8 mouse cellular contexts compared by ENCODE assay signal in the genomic region with DNA sequence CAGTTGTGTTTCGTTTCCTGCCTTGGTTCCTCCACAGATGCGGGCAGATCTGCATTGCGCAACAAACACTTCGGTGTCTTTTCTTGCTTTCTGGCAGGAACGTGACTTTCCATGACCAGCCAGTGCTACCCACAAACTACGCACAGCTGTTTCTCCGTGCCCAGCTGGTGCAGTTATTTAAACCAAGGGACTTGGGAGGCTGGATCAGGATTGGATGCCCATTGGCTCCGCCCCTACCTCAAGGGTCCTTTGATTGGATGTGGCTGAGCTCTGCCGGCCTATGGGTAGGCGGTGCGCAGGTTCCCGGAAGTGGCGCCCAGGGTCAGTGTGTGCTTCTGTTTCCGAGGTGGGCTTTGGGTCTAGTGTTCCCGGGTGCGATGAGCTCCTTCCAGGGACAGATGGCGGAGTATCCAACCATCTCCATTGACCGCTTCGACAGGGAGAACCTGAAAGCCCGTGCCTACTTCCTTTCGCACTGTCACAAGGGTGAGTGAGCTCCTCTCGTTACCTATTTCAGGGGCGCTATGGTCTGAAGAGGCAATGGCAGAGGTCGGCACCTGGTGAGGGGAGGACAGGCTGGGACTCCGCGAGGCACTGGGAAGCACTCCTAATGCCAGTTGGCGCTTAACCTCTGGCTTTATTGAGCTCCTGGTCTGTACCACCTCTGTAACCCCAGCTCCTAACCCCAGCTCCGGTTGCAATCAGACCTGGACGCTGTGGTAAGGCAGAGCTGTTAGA. TPM values are rescaled to one million over a fixed set of nuclear protein-coding genes. Genes with fewer than 3 reads are reported as not detected.
DNase-seq lines count a peak whose midpoint lies in the region; ATAC-seq and TF ChIP-seq lines count a peak whose summit lies in the region.

A gene (plus strand): TSS at position 291 of the 738 bp plus-strand sequence.

- peak in 1 of 2 experiments; percentile 27; a peak in 1 of 4 replicates for TF ChIP-seq EP300 in MEL (IDR thresholded peaks at IDR 0.05; ENCODE audit: low read depth in 1 of 2, low read length in 2 of 2)

- peaks cover 0 to 13% of the 10 kb centered on the region in 2 experiments; a peak in 2 of 4 replicates for H3K36me3 ChIP-seq in MEL (ENCODE audit: control insufficient read depth in 1 of 2, insufficient read depth in 2 of 2, low read length in 2 of 2)
- H3K36me3 ChIP-seq in forebrain, postnatal 0 days (ENCODE audit: insufficient read depth), result peaks cover 6% of the 10 kb centered on the region; the same call in 1 of the 2 replicates
- H3K36me3 ChIP-seq in lung, embryonic 16.5 days (ENCODE audit: control insufficient read depth, insufficient read depth, low read length), result no peaks in the 10 kb centered on the region

- H3K27ac ChIP-seq in MEL (ENCODE audit: control insufficient read depth, low read depth, low read length), result peak within 1 kb of the TSS; percentile 54
- no peak within 1 kb of the TSS for H3K27ac ChIP-seq in cerebellum, adult 2 months (ENCODE audit: insufficient read depth, low read length)
- H3K27ac ChIP-seq in forebrain, postnatal 0 days (ENCODE audit: low read depth, low read length), result no peak within 1 kb of the TSS
- no peak within 1 kb of the TSS for H3K27ac ChIP-seq in lung, embryonic 16.5 days (ENCODE audit: low read length)

- peak; percentile 99 for ATAC-seq in forebrain, postnatal 0 days
- ATAC-seq in hematopoietic stem cell, adult 5-6 weeks (replicated peaks in 1 of 2; ENCODE audit: insufficient read depth in 1 of 2, low FRiP score in 2 of 2, low TSS enrichment in 1 of 2, low read depth in 1 of 2, poor library complexity in 2 of 2, severe bottlenecking in 2 of 2), result peak; percentile 94 to 97
- peak; percentile 99 for ATAC-seq in lung, embryonic 16.5 days (ENCODE audit: low read depth)

- TF ChIP-seq RAD21 in MEL (IDR thresholded peaks at IDR 0.05; ENCODE audit: low read depth, low read length), result no peak

- peak within 1 kb of the TSS; percentile 95 for H3K4me2 ChIP-seq in forebrain, postnatal 0 days (ENCODE audit: low read depth)
- H3K4me2 ChIP-seq in lung, embryonic 16.5 days (ENCODE audit: low read depth, low read length), result peak within 1 kb of the TSS; percentile 88

- peak within 1 kb of the TSS; percentile 72 for H3K9ac ChIP-seq in MEL (ENCODE audit: control insufficient read depth, low read depth, low read length, poor library complexity, severe bottlenecking)
- peak within 1 kb of the TSS; percentile 38 for H3K9ac ChIP-seq in forebrain, postnatal 0 days
- H3K9ac ChIP-seq in lung, embryonic 16.5 days (ENCODE audit: low read length), result peak within 1 kb of the TSS; percentile 70

- H3K79me2 ChIP-seq in MEL (ENCODE audit: control insufficient read depth, insufficient read depth, low read length, poor library complexity), result peaks cover 7% of the 10 kb centered on the region

- WGBS in cerebellum, adult 2 months, result under 1% methylated on average over 29 of the region's 29 CpGs
- WGBS in forebrain, postnatal 0 days, result under 1% methylated on average over 29 of the region's 29 CpGs
- 2% methylated on average over 29 of the region's 29 CpGs for WGBS in lung, embryonic 16.5 days

- no peak for TF ChIP-seq CTCF in MEL (IDR thresholded peaks at IDR 0.05 in 2 of 3, conservative IDR thresholded peaks at IDR 0.05 in 1 of 3; ENCODE audit: control insufficient read depth in 1 of 3, insufficient read depth in 1 of 3, low read depth in 2 of 3, low read length in 3 of 3, poor library complexity in 1 of 3, severe bottlenecking in 1 of 3)
- TF ChIP-seq CTCF in cerebellum, adult 2 months (IDR thresholded peaks at IDR 0.05; ENCODE audit: borderline replicate concordance, insufficient read depth, low read depth, low read length), result no peak
- TF ChIP-seq CTCF in forebrain, postnatal 0 days (IDR thresholded peaks at IDR 0.05; ENCODE audit: low read depth), result no peak

- H3K4me1 ChIP-seq in MEL (ENCODE audit: control insufficient read depth in 1 of 2, insufficient read depth in 2 of 2, low read length in 2 of 2), result peaks cover 2 to 8% of the 10 kb centered on the region in 2 experiments; a peak in 2 of 4 replicates
- H3K4me1 ChIP-seq in cerebellum, adult 2 months (ENCODE audit: control insufficient read depth, insufficient read depth, low read length), result no peaks in the 10 kb centered on the region
- H3K4me1 ChIP-seq in forebrain, postnatal 0 days (ENCODE audit: insufficient read depth), result no peaks in the 10 kb centered on the region
- peaks cover 6% of the 10 kb centered on the region; the same call in 1 of the 2 replicates for H3K4me1 ChIP-seq in lung, embryonic 16.5 days (replicated peaks; ENCODE audit: control insufficient read depth, insufficient read depth, low read length)

- H3K4me3 ChIP-seq in MEL (ENCODE audit: control insufficient read depth in 1 of 2, insufficient read depth in 1 of 2, low read depth in 2 of 2, low read length in 2 of 2), result peak within 1 kb of the TSS; percentile 81 to 92
- H3K4me3 ChIP-seq in cerebellum, adult 2 months (replicated peaks; ENCODE audit: insufficient read depth, low read depth, low read length), result peak within 1 kb of the TSS; percentile 97
- H3K4me3 ChIP-seq in forebrain, postnatal 0 days (ENCODE audit: low read depth, low read length), result peak within 1 kb of the TSS; percentile 63
- peak within 1 kb of the TSS; percentile 77 for H3K4me3 ChIP-seq in lung, embryonic 16.5 days (ENCODE audit: low read length)

- peak; percentile 65 to 80; a peak in 3 of 4 replicates for TF ChIP-seq POLR2A in MEL (IDR thresholded peaks at IDR 0.05; ENCODE audit: control insufficient read depth in 1 of 2, insufficient read depth in 1 of 2, low read depth in 1 of 2, low read length in 2 of 2, poor library complexity in 1 of 2)
- peak; percentile 43; the same call in 1 of the 2 replicates for TF ChIP-seq POLR2A in cerebellum, adult 2 months (IDR thresholded peaks at IDR 0.05; ENCODE audit: borderline replicate concordance, insufficient read depth, low read length)

- DNase-seq in MEL (ENCODE audit: low read depth, low spot score), result peak; percentile 98
- DNase-seq in cerebellum, adult 2 months, result peak; percentile 81 to 85
- DNase-seq in forebrain, postnatal 0 days, result peak; percentile 91
- DNase-seq in layer of hippocampus, adult 9-10 months (ENCODE audit: low spot score), result peak; percentile 87
- DNase-seq in ovary, postnatal 10 days (ENCODE audit: low spot score), result peak; percentile 49
- DNase-seq in thymus, postnatal 10 days (ENCODE audit: low spot score in 2 of 2), result peak; percentile 90 to 96

- no peaks in the 10 kb centered on the region for H3K27me3 ChIP-seq in MEL (ENCODE audit: control insufficient read depth in 1 of 2, insufficient read depth in 2 of 2, low read length in 2 of 2)
- H3K27me3 ChIP-seq in cerebellum, adult 2 months (ENCODE audit: control insufficient read depth, insufficient read depth, low read length), result no peaks in the 10 kb centered on the region
- H3K27me3 ChIP-seq in forebrain, postnatal 0 days (ENCODE audit: insufficient read depth, low read length), result no peaks in the 10 kb centered on the region
- H3K27me3 ChIP-seq in lung, embryonic 16.5 days (ENCODE audit: control insufficient read depth, insufficient read depth, low read depth, low read length), result no peaks in the 10 kb centered on the region

- H3K9me3 ChIP-seq in MEL (replicated peaks; ENCODE audit: insufficient read depth, low read length), result no peaks in the 10 kb centered on the region
- no peaks in the 10 kb centered on the region for H3K9me3 ChIP-seq in forebrain, postnatal 0 days (ENCODE audit: low read length)
- H3K9me3 ChIP-seq in lung, embryonic 16.5 days (ENCODE audit: control insufficient read depth, low read length), result no peaks in the 10 kb centered on the region

TF ChIP-seq in MEL, 35 proteins besides CTCF, POLR2A, EP300 and RAD21 (continues in another document):
- TF ChIP-seq CHD2 (IDR thresholded peaks at IDR 0.05; ENCODE audit: low read length) (peak; percentile 57; the same call in 1 of the 2 replicates), MYC (IDR thresholded peaks at IDR 0.05; ENCODE audit: low read depth, low read length) (peak; percentile 7; the same call in 1 of the 2 replicates), BHLHE40 (IDR thresholded peaks at IDR 0.05; ENCODE audit: borderline replicate concordance, low read depth, low read length) (peak; percentile 98), HCFC1 (IDR thresholded peaks at IDR 0.05; ENCODE audit: low read depth, low read length) (peak; percentile 78), CHD1 (IDR thresholded peaks at IDR 0.05; ENCODE audit: low read depth, low read length) (no peak), GATA1 (IDR thresholded peaks at IDR 0.05; ENCODE audit: low read depth, low read length) (no peak), TBP (IDR thresholded peaks at IDR 0.05; ENCODE audit: low read depth, low read length) (peak; percentile 89), POLR2AphosphoS2 (IDR thresholded peaks at IDR 0.05; ENCODE audit: low read length) (peak; percentile 35; the same call in 1 of the 2 replicates), MAX (IDR thresholded peaks at IDR 0.05; ENCODE audit: low read length) (0 out of 2 replicates have a peak, but pooled peaks have one; percentile 54), ZC3H11A (IDR thresholded peaks at IDR 0.05; ENCODE audit: low read depth, low read length) (no peak), ETS1 (IDR thresholded peaks at IDR 0.05; ENCODE audit: low read depth, low read length) (peak; percentile 100), ELF1 (IDR thresholded peaks at IDR 0.05; ENCODE audit: low read depth, low read length) (peak; percentile 99), NRF1 (IDR thresholded peaks at IDR 0.05; ENCODE audit: insufficient read depth, low read depth, low read length, poor library complexity, severe bottlenecking) (peak; percentile 55; the same call in 1 of the 2 replicates), NELFE (IDR thresholded peaks at IDR 0.05; ENCODE audit: low read depth, low read length) (peak; percentile 68), KAT2A (conservative IDR thresholded peaks at IDR 0.05; ENCODE audit: low read depth, low read length) (0 out of 2 replicates have a peak, but pooled peaks have one; percentile 48), TAL1 (IDR thresholded peaks at IDR 0.05; ENCODE audit: low read length) (no peak), E2F4 (IDR thresholded peaks at IDR 0.05; ENCODE audit: borderline replicate concordance, low read depth, low read length) (no peak), ZMIZ1 (IDR thresholded peaks at IDR 0.05; ENCODE audit: low read depth, low read length) (peak; percentile 83), UBTF (IDR thresholded peaks at IDR 0.05; ENCODE audit: borderline replicate concordance, insufficient read depth, low read depth, low read length) (no peak)

RNA-seq across cellular contexts. Expression of the gene that starts here (rescaled TPM):
- total RNA-seq in MEL (2012; rRNA removed), result 7.2 and 7.5 TPM in 2 replicates
- polyA plus RNA-seq in MEL (2012; ENCODE audit: insufficient read depth in 1 of 2, insufficient read length in 2 of 2, low read depth in 1 of 2, low replicate concordance in 2 of 2, missing spikeins in 1 of 2), result 100 to 1,000 TPM in 1 of 2 experiments, 10 to 100 TPM in 1; 13.8 to 162 TPM
- 9.2 and 9.5 TPM in 2 replicates for polyA plus RNA-seq in cerebellum, adult 2 months (2012; rRNA removed)
- 8.6 and 9.5 TPM in 2 replicates for total RNA-seq in forebrain, postnatal 0 days (2014; rRNA removed)
- polyA plus RNA-seq in forebrain, postnatal 0 days (2015; fragmentation: Nextera tagmentation; extraction: Ambion mirVana), result 4.1 and 6.8 TPM in 2 replicates
- total RNA-seq in hematopoietic stem cell, adult 5-6 weeks (2017), result 18.6 and 27.2 TPM in 2 replicates
- 6.6 and 7.3 TPM in 2 replicates for polyA plus RNA-seq in lung, embryonic 16.5 days (2015; fragmentation: Nextera tagmentation; extraction: Ambion mirVana)
